Mouse (Mus musculus) forebrain, embryonic 11.5 days (tissue): ENCODE measurements at regions not wholly inside any gene's neighbourhood (a gene's known extent, or its start where the extent isn't known, plus 50 kb on each side); places are given as distances from the start of the nearest gene placed in this dataset.

Experiments used
- ATAC-seq: fragments of 200-750 bp; cut with Nextera tagmentation; replicated peaks from 2 replicates; pipeline ENCODE4 v1.8.0; 2017; ENCODE audit warnings: moderate TSS enrichment; ENCODE audit not compliant: low FRiP score
- DNase-seq: peaks from one replicate; pipeline ENCODE4 v3.0.0-alpha.2; 2017; ENCODE audit warnings: low spot score
- H3K27ac ChIP-seq: fragments of 300-500 bp; sonication (generic); 2 replicates; pipeline ENCODE4 v1.5.1; 2014; ENCODE audit warnings: low read depth, low read length
- H3K27me3 ChIP-seq: fragments of 300-500 bp; sonication (generic); 2 replicates; pipeline ENCODE4 v1.6.1; 2014; ENCODE audit warnings: mild to moderate bottlenecking, low read length, mixed read lengths; ENCODE audit not compliant: control insufficient read depth, insufficient read depth
- H3K36me3 ChIP-seq: fragments of 300-500 bp; sonication (generic); 2 replicates; pipeline ENCODE4 v1.6.1; 2014; ENCODE audit warnings: mild to moderate bottlenecking, low read length, moderate library complexity, mixed read lengths; ENCODE audit not compliant: control insufficient read depth, insufficient read depth
- H3K4me1 ChIP-seq: fragments of 300-500 bp; sonication (generic); replicated peaks from 2 replicates; pipeline ENCODE4 v1.6.1; 2014; ENCODE audit warnings: low read length, mixed read lengths; ENCODE audit not compliant: control insufficient read depth, insufficient read depth
- H3K4me2 ChIP-seq: fragments of 300-500 bp; sonication (generic); 2 replicates; pipeline ENCODE4 v1.6.1; 2014; ENCODE audit warnings: low read depth, mild to moderate bottlenecking, low read length, moderate library complexity, mixed read lengths; ENCODE audit not compliant: severe bottlenecking
- H3K4me3 ChIP-seq: fragments of 300-500 bp; sonication (generic); 2 replicates; pipeline ENCODE4 v1.5.1; 2014; ENCODE audit warnings: low read depth, low read length
- H3K9ac ChIP-seq: fragments of 300-500 bp; sonication (generic); 2 replicates; pipeline ENCODE4 v1.6.1; 2014; ENCODE audit warnings: low read length
- H3K9me3 ChIP-seq: fragments of 300-500 bp; sonication (generic); 2 replicates; pipeline ENCODE4 v1.6.1; 2016; ENCODE audit warnings: low read length, mixed read lengths; ENCODE audit not compliant: control insufficient read depth
- WGBS: fragments of 180-500 bp; shearing (Covaris S2); extraction: QIAGEN DNeasy Blood & Tissue Kit; methylation state at CpG from one replicate; pipeline ENCODE4 v1.1.7; 2014; 5-methylcytosine and 5-hydroxymethylcytosine counted together

GRCm38 (mm10) chr6:75281506-75282194 lies 1215.9 kb downstream of the Gm9008 start:
- no peak overlapping the region for H3K27ac ChIP-seq
- H3K9me3 ChIP-seq: no peaks in the 10 kb centered on the region
- no peaks in the 10 kb centered on the region for H3K4me1 ChIP-seq
- no peak overlapping the region for H3K4me2 ChIP-seq
- ATAC-seq: peak; percentile 83
- no peak for DNase-seq
- no peak overlapping the region for H3K4me3 ChIP-seq
- H3K9ac ChIP-seq: no peak overlapping the region
- no peaks in the 10 kb centered on the region for H3K27me3 ChIP-seq
- 51% methylated on average over 1 of the region's 1 CpGs for WGBS
- H3K36me3 ChIP-seq: no peaks in the 10 kb centered on the region

GRCm38 (mm10) chr6:75254076-75254414 lies 1243.5 kb downstream of the Gm9008 start:
- Histone ChIP-seq H3K27me3 (no peaks in the 10 kb centered on the region), H3K36me3 (no peaks in the 10 kb centered on the region), H3K4me1 (no peaks in the 10 kb centered on the region), H3K27ac (no peak overlapping the region), H3K4me3 (no peak overlapping the region), H3K4me2 (no peak overlapping the region), H3K9ac (no peak overlapping the region), H3K9me3 (no peaks in the 10 kb centered on the region)
- DNase-seq (no peak), ATAC-seq (no peak)
- 82% methylated on average over 3 of the region's 3 CpGs for WGBS

GRCm38 (mm10) chr6:75253357-75254075 lies 1244.1 kb downstream of the Gm9008 start:
- Histone ChIP-seq H3K9ac (no peak overlapping the region), H3K27ac (no peak overlapping the region), H3K4me2 (no peak overlapping the region), H3K4me3 (no peak overlapping the region), H3K36me3 (no peaks in the 10 kb centered on the region), H3K9me3 (no peaks in the 10 kb centered on the region), H3K4me1 (no peaks in the 10 kb centered on the region), H3K27me3 (no peaks in the 10 kb centered on the region)
- ATAC-seq (no peak), DNase-seq (no peak)
- 74% methylated on average over 4 of the region's 4 CpGs for WGBS

- Histone ChIP-seq H3K27me3 (no peaks in the 10 kb centered on the region), H3K4me1 (no peaks in the 10 kb centered on the region), H3K9ac (no peak overlapping the region), H3K9me3 (no peaks in the 10 kb centered on the region), H3K4me3 (no peak overlapping the region), H3K27ac (no peak overlapping the region), H3K36me3 (no peaks in the 10 kb centered on the region), H3K4me2 (no peak overlapping the region)
- DNase-seq (no peak), ATAC-seq (no peak)
- 86% methylated on average over 2 of the region's 2 CpGs for WGBS
Observed at GRCm38 (mm10) chr6:75215515-75215914, 1282.1 kb downstream of the Gm9008 start.

- Histone ChIP-seq H3K4me3 (no peak overlapping the region), H3K27ac (no peak overlapping the region), H3K4me1 (no peaks in the 10 kb centered on the region), H3K4me2 (no peak overlapping the region), H3K9me3 (no peaks in the 10 kb centered on the region), H3K27me3 (no peaks in the 10 kb centered on the region), H3K9ac (no peak overlapping the region), H3K36me3 (no peaks in the 10 kb centered on the region)
- ATAC-seq (no peak), DNase-seq (no peak)
- WGBS: 73% methylated on average over 3 of the region's 3 CpGs
Observed at GRCm38 (mm10) chr6:75212721-75213475, 1284.7 kb downstream of the Gm9008 start.
